Mouse (Mus musculus): ENCODE measurements around the gene Ikzf5.

Gene Ikzf5

DNA sequence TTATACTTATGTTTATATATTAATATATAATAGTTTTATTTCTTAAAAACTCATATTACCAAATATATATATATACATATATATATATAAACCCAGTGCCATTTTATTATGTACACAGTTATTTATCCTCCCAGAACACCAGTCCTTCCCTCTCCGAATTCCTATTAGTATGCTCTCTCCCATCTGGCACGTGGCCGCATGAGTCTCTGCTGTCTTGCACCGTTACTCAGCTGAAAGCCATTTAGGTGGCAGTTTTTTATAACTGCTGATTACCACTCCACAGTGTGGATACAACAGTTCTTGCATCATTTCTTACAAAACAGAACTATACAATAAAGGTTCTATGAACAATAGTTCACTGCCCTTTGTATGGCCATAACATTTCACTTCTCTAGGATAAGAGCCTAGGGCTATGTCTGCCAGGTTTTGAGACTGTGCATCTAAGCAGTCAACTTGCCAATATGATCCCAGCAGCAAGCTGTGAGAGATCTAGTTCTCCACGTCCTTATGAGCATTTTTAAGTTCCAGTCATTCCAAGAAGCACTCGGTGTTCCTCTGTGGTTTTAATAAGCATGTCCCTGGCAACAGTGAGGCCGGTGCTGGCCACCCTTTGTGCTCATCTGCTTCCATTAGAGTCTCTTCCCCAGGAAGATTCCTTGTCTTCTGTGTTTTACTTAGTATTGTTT, 64.3 kb downstream of the Ikzf5 start:
- no peak for DNase-seq
